Mouse (Mus musculus) midbrain, embryonic 16.5 days (tissue): ENCODE data around the gene Fam118a. TPM values are rescaled to one million over a fixed set of nuclear protein-coding genes. Genes with fewer than 3 reads are reported as not detected.
"Not testable (repeated sequence)": the region's sequence is repeated elsewhere in the genome, so short reads cannot be mapped to it uniquely, and the experiment has no call there.

ENCODE experiments used
- ATAC-seq: fragments of 200-750 bp; cut with Nextera tagmentation; 2 replicates; pipeline ENCODE4 v1.8.0; 2017; ENCODE audit warnings: moderate TSS enrichment
- H3K27ac ChIP-seq: fragments of 300-500 bp; sonication (generic); 2 replicates; pipeline ENCODE4 v1.5.1; 2014; ENCODE audit warnings: mild to moderate bottlenecking, low read length, mixed read lengths
- H3K27me3 ChIP-seq: fragments of 300-500 bp; sonication (generic); 2 replicates; pipeline ENCODE4 v1.6.1; 2014; ENCODE audit warnings: low read depth, low read length, mixed read lengths; ENCODE audit not compliant: control insufficient read depth, insufficient read depth
- H3K36me3 ChIP-seq: fragments of 300-500 bp; sonication (generic); 2 replicates; pipeline ENCODE4 v1.6.1; 2014; ENCODE audit warnings: mild to moderate bottlenecking, low read length, moderate library complexity, mixed read lengths; ENCODE audit not compliant: control insufficient read depth, insufficient read depth
- H3K4me1 ChIP-seq: fragments of 300-500 bp; sonication (generic); 2 replicates; pipeline ENCODE4 v1.6.1; 2014; ENCODE audit warnings: mild to moderate bottlenecking, low read length, mixed read lengths; ENCODE audit not compliant: control insufficient read depth, insufficient read depth
- H3K4me2 ChIP-seq: fragments of 300-500 bp; sonication (generic); 2 replicates; pipeline ENCODE4 v1.6.1; 2014; ENCODE audit warnings: mild to moderate bottlenecking, low read length, mixed read lengths
- H3K4me3 ChIP-seq: fragments of 300-500 bp; sonication (generic); 2 replicates; pipeline ENCODE4 v1.5.1; 2014; ENCODE audit warnings: low read depth, mild to moderate bottlenecking, low read length, moderate library complexity, mixed read lengths
- H3K9ac ChIP-seq: fragments of 300-500 bp; sonication (generic); 2 replicates; pipeline ENCODE4 v1.6.1; 2014; ENCODE audit warnings: low read depth, low read length, mixed read lengths
- H3K9me3 ChIP-seq: fragments of 300-500 bp; sonication (generic); replicated peaks from 2 replicates; pipeline ENCODE4 v1.6.1; 2014; ENCODE audit warnings: mild to moderate bottlenecking, low read length, mixed read lengths; ENCODE audit not compliant: control insufficient read depth, poor library complexity, severe bottlenecking
- WGBS: fragments of 180-500 bp; shearing (Covaris S2); extraction: QIAGEN DNeasy Blood & Tissue Kit; methylation state at CpG from one replicate; pipeline ENCODE4 v1.1.7; 2014; 5-methylcytosine and 5-hydroxymethylcytosine counted together
- polyA plus RNA-seq: library from polyadenylated mRNA; unstranded; fragments of >200 nt; fragmentation: Nextera tagmentation; extraction: Ambion mirVana; gene quantifications from 2 replicates; pipeline ENCODE4 v1.2.1, GENCODE M21; 2015

Gene Fam118a
- 28.5 and 34.7 TPM in 2 replicates for polyA plus RNA-seq

- not testable (repeated sequence) for H3K36me3 ChIP-seq, H3K27ac ChIP-seq, ATAC-seq, H3K9me3 ChIP-seq, H3K9ac ChIP-seq, H3K27me3 ChIP-seq, H3K4me2 ChIP-seq, H3K4me3 ChIP-seq, H3K4me1 ChIP-seq
- 47% methylated on average over 1 of the region's 1 CpGs for WGBS
Measured at GRCm38 (mm10) chr15:85028648-85029047, at the start of gene Fam118a. Fam118a (plus strand) TSS chr15:85028948.

GRCm38 (mm10) chr15:84981609-84982313 lies 47.0 kb upstream of the Fam118a start:
- Histone ChIP-seq H3K4me1 (peaks cover 21% of the 10 kb centered on the region), H3K36me3 (no peaks in the 10 kb centered on the region), H3K4me3 (no peak overlapping the region), H3K27me3 (no peaks in the 10 kb centered on the region), H3K9me3 (no peaks in the 10 kb centered on the region), H3K4me2 (no peak overlapping the region), H3K27ac (no peak overlapping the region), H3K9ac (no peak overlapping the region)
- ATAC-seq, result no peak
- WGBS, result 86% methylated on average over 9 of the region's 9 CpGs

- no peak overlapping the region for H3K27ac ChIP-seq
- no peak overlapping the region for H3K4me2 ChIP-seq
- 90% methylated on average over 3 of the region's 3 CpGs for WGBS
- peaks cover 21% of the 10 kb centered on the region for H3K4me1 ChIP-seq
- H3K27me3 ChIP-seq, result no peaks in the 10 kb centered on the region
- no peaks in the 10 kb centered on the region for H3K9me3 ChIP-seq
- H3K9ac ChIP-seq, result no peak overlapping the region
- no peak for ATAC-seq
- no peak overlapping the region for H3K4me3 ChIP-seq
- no peaks in the 10 kb centered on the region for H3K36me3 ChIP-seq
Measured at GRCm38 (mm10) chr15:84982888-84983287, 45.9 kb upstream of the Fam118a start.

GRCm38 (mm10) chr15:84983721-84984120 lies 45.0 kb upstream of the Fam118a start:
- WGBS, result 90% methylated on average over 7 of the region's 7 CpGs
- no peak for ATAC-seq

GRCm38 (mm10) chr15:84985516-84986160 lies 43.1 kb upstream of the Fam118a start:
- Histone ChIP-seq H3K4me2 (peak overlapping the region; percentile 78), H3K9ac (peak overlapping the region; percentile 11; the same call in 1 of the 2 replicates), H3K9me3 (no peaks in the 10 kb centered on the region), H3K27me3 (no peaks in the 10 kb centered on the region), H3K4me1 (peaks cover 25% of the 10 kb centered on the region), H3K36me3 (no peaks in the 10 kb centered on the region), H3K27ac (no peak overlapping the region), H3K4me3 (peak overlapping the region; percentile 84)
- ATAC-seq, result no peak
- 88% methylated on average over 12 of the region's 12 CpGs for WGBS

More at GRCm38 (mm10) chr15:84983721-84984120, 45.0 kb upstream of the Fam118a start:
- H3K27me3 ChIP-seq, result no peaks in the 10 kb centered on the region
- H3K4me1 ChIP-seq, result peaks cover 25% of the 10 kb centered on the region
- no peak overlapping the region for H3K27ac ChIP-seq
- H3K9ac ChIP-seq, result no peak overlapping the region
- H3K4me3 ChIP-seq, result no peak overlapping the region
- no peaks in the 10 kb centered on the region for H3K36me3 ChIP-seq
- H3K9me3 ChIP-seq, result no peaks in the 10 kb centered on the region
- H3K4me2 ChIP-seq, result no peak overlapping the region

- Histone ChIP-seq H3K27me3 (no peaks in the 10 kb centered on the region), H3K27ac (no peak overlapping the region), H3K4me2 (peak overlapping the region; percentile 78), H3K9ac (peak overlapping the region; percentile 93), H3K4me3 (peak overlapping the region; percentile 84), H3K36me3 (no peaks in the 10 kb centered on the region), H3K4me1 (peaks cover 25% of the 10 kb centered on the region), H3K9me3 (no peaks in the 10 kb centered on the region)
- WGBS, result 73% methylated on average over 4 of the region's 4 CpGs
- ATAC-seq, result no peak
Measured at GRCm38 (mm10) chr15:84986171-84987019, 42.4 kb upstream of the Fam118a start.

GRCm38 (mm10) chr15:84987020-84987815 lies 41.5 kb upstream of the Fam118a start:
- WGBS, result under 1% methylated on average over 26 of the region's 53 CpGs
- Histone ChIP-seq H3K9me3 (no peaks in the 10 kb centered on the region), H3K4me3 (peak overlapping the region; percentile 84), H3K4me1 (peaks cover 25% of the 10 kb centered on the region), H3K36me3 (no peaks in the 10 kb centered on the region), H3K27ac (peak overlapping the region; percentile 79), H3K4me2 (peak overlapping the region; percentile 78), H3K27me3 (no peaks in the 10 kb centered on the region), H3K9ac (peak overlapping the region; percentile 93)
- peak; percentile 69 for ATAC-seq
